Mouse (Mus musculus) olfactory bulb, adult 2 months (tissue): ENCODE measurements around the gene Sumo3.

Source experiments
- CTCF ChIP-seq: fragments of 200-500 bp; IDR thresholded peaks from 2 replicates; pipeline ENCODE4 v1.5.1; 2012; ENCODE audit warnings: low read depth, mild to moderate bottlenecking, low read length, moderate library complexity; ENCODE audit not compliant: insufficient read depth
- POLR2A ChIP-seq: fragments of 200-500 bp; IDR thresholded peaks from 2 replicates; pipeline ENCODE4 v1.6.1; 2012; ENCODE audit warnings: mild to moderate bottlenecking, low read depth, low read length, moderate library complexity; ENCODE audit not compliant: insufficient read depth

DNA sequence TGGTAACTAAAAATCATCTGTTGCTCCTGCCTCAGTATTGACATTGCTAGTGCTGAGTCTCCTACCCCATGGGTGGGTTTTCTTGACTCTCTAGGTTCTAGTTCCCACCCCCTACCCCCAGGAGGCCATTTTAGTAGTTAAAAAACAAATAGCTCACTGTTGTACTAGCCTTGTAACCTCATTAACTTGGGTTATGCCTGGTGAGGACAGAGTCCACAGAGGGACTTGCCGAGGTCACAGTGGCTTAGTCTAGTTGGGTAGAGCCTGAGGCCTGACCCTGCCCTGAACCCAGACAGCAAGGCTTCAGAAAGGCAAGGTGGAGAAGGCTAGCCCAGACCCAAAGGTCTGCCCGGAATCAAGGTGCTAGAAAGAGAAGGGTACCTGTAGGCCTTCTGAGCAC lies 17.9 kb upstream of the Sumo3 start:
- TF ChIP-seq CTCF (no peak), POLR2A (no peak)
